Mouse (Mus musculus): Measurements from ENCODE around the gene Slc38a6. TPM values are rescaled to one million over a fixed set of nuclear protein-coding genes. Genes with fewer than 3 reads are reported as not detected.

The Slc38a6 gene
- polyA plus RNA-seq, 1 experiment from 2014 or later = 4.9 TPM

DNA sequence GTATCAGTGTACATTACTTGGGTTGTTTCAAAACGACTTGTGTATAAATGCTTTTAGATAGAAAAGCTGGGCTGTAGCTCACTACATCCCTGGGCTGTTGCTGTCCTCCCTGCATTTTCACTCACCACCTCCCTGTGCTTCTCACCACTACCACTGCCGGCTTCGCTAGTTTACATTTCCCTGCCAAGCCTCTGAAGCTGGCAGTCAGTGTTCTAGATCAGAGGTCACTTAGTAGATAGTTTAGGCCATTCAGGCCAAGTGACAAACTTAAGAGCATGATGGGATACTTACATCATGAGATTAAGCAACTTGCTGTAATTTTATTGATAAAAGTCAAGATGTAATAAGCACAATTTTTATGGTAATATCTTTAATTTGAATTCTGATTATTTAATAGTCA, 11.7 kb upstream of the Slc38a6 start:
- WGBS = 83% methylated on average over 3 of the region's 3 CpGs
- Histone ChIP-seq H3K4me1 (replicated peaks) (no peaks in the 10 kb centered on the region), H3K27ac (no peak overlapping the region), H3K4me2 (no peak overlapping the region), H3K27me3 (no peaks in the 10 kb centered on the region), H3K9ac (no peak overlapping the region), H3K9me3 (replicated peaks) (no peaks in the 10 kb centered on the region), H3K36me3 (peaks cover 41% of the 10 kb centered on the region), H3K4me3 (no peak overlapping the region)
- ATAC-seq (replicated peaks; ENCODE audit: insufficient number of reproducible peaks, insufficient read depth, low FRiP score, low read depth) = no peak

DNA sequence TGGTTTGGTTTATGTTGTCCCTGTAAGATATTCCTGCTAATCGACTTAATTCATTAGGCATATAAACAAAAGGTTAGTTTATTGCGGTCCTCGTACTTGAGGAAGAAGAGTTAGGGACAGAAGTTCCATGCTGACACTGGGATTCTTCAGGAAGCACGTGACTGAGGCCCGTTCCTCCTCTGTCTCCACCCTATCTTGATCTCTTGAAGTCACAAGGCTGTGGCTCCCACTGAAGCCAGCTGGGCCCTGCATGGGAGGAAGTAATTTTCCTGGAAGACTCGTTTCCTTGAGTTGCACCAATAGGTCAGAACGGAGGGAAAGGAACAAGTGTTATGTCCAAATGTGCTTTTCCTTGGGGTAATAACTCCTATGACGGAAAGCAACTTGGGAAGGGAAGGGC, 1.0 kb downstream of the Slc38a6 start:
- no peak overlapping the region for H3K9ac ChIP-seq
- H3K36me3 ChIP-seq = 0 out of 2 replicates have a peak, but pooled peaks cover 3% of the 10 kb centered on the region
- 57% methylated on average over 8 of the region's 8 CpGs for WGBS
- H3K4me1 ChIP-seq (replicated peaks) = peaks cover 34% of the 10 kb centered on the region
- ATAC-seq (replicated peaks; ENCODE audit: insufficient number of reproducible peaks, insufficient read depth, low FRiP score, low read depth) = no peak
- H3K4me3 ChIP-seq = peak overlapping the region; percentile 74
- H3K27me3 ChIP-seq = no peaks in the 10 kb centered on the region
- H3K27ac ChIP-seq = no peak overlapping the region
- H3K4me2 ChIP-seq = peak overlapping the region; percentile 77
- H3K9me3 ChIP-seq (replicated peaks) = no peaks in the 10 kb centered on the region

GRCm38 (mm10) chr12:73288626-73289025, 2.0 kb downstream of the Slc38a6 start:
- Histone ChIP-seq H3K9me3 (replicated peaks) (no peaks in the 10 kb centered on the region), H3K36me3 (0 out of 2 replicates have a peak, but pooled peaks cover 7% of the 10 kb centered on the region)
- ATAC-seq (replicated peaks; ENCODE audit: insufficient number of reproducible peaks, insufficient read depth, low FRiP score, low read depth) = no peak

DNA sequence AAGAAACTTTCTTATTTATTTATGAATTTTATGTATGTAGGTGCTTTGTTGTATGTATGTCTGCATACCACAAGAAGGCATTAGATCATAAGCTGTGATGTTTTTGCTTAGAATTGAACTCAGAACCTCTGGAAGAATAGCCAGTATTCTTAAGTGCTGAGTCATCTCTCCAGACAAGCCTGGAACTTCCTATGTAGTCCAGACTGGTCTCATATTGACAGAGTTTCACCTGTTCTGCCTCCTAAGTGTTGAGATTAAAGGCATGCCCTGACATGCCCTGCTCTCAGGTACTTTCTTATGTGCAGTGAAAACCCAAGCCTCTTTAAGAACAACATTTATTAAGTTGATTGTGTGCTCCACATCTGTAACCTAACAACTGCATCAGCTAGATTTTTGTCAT, 8.3 kb downstream of the Slc38a6 start:
- no peak overlapping the region for H3K27ac ChIP-seq
- H3K9me3 ChIP-seq (replicated peaks) = no peaks in the 10 kb centered on the region
- no peak overlapping the region for H3K4me3 ChIP-seq

More at GRCm38 (mm10) chr12:73288626-73289025, 2.0 kb downstream of the Slc38a6 start:
- Histone ChIP-seq H3K9ac (no peak overlapping the region), H3K4me1 (replicated peaks) (peaks cover 34% of the 10 kb centered on the region), H3K4me2 (no peak overlapping the region), H3K27ac (no peak overlapping the region), H3K4me3 (no peak overlapping the region), H3K27me3 (no peaks in the 10 kb centered on the region)
- WGBS = 76% methylated on average over 3 of the region's 3 CpGs

DNA sequence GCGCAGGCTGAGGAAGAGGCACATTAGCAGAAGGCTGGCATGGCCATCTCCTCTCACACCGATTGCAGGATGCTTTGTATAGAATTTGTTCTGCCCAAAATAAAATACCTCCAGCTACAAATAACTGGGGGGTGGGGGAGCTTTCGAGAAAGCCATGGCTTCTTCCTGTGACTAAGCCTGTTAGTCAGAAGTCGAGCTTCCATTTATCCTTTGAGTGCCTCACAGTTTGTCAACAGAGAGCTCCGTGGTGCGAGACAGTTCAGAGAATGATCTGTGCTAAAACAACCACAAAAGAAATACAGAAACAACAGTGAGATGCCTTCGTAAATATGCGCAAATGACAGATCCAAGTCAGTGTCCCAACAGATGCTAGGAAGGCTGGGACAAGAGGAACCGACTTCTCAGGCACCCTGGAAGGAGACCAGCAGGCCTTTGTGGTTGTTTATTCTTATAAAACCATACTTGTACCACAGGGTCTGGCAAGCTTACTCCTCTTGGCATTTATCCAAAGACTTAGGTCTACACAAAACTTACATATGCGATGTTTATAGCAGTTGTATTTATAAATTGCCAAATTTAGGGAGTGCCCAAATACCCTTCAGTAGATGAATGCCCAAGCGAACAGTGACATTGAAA, 9.0 kb downstream of the Slc38a6 start:
- 80% methylated on average over 11 of the region's 11 CpGs for WGBS
- Histone ChIP-seq H3K4me1 (replicated peaks) (no peaks in the 10 kb centered on the region), H3K9ac (no peak overlapping the region), H3K36me3 (0 out of 2 replicates have a peak, but pooled peaks cover 7% of the 10 kb centered on the region), H3K27me3 (no peaks in the 10 kb centered on the region), H3K4me2 (no peak overlapping the region), H3K9me3 (replicated peaks) (no peaks in the 10 kb centered on the region), H3K27ac (no peak overlapping the region), H3K4me3 (no peak overlapping the region)
- ATAC-seq (replicated peaks; ENCODE audit: insufficient number of reproducible peaks, insufficient read depth, low FRiP score, low read depth) = no peak

More for the DNA sequence above, 8.3 kb downstream of the Slc38a6 start:
- Histone ChIP-seq H3K4me1 (replicated peaks) (no peaks in the 10 kb centered on the region), H3K4me2 (no peak overlapping the region), H3K9ac (no peak overlapping the region), H3K27me3 (no peaks in the 10 kb centered on the region), H3K36me3 (0 out of 2 replicates have a peak, but pooled peaks cover 7% of the 10 kb centered on the region)
- no peak for ATAC-seq (replicated peaks; ENCODE audit: insufficient number of reproducible peaks, insufficient read depth, low FRiP score, low read depth)

- Histone ChIP-seq H3K4me3 (no peak overlapping the region), H3K9ac (no peak overlapping the region), H3K4me1 (replicated peaks) (no peaks in the 10 kb centered on the region), H3K27ac (no peak overlapping the region), H3K27me3 (no peaks in the 10 kb centered on the region), H3K9me3 (replicated peaks) (no peaks in the 10 kb centered on the region), H3K4me2 (no peak overlapping the region), H3K36me3 (no peaks in the 10 kb centered on the region)
- no peak for ATAC-seq (replicated peaks; ENCODE audit: insufficient number of reproducible peaks, insufficient read depth, low FRiP score, low read depth)
- WGBS = 94% methylated on average over 5 of the region's 5 CpGs
These were observed 12.0 kb downstream of the Slc38a6 start for GRCm38 (mm10) chr12:73298621-73299020.

GRCm38 (mm10) chr12:73300531-73300930, 14.0 kb downstream of the Slc38a6 start:
- Histone ChIP-seq H3K36me3 (no peaks in the 10 kb centered on the region), H3K9me3 (replicated peaks) (no peaks in the 10 kb centered on the region), H3K4me1 (replicated peaks) (no peaks in the 10 kb centered on the region), H3K9ac (no peak overlapping the region), H3K4me3 (no peak overlapping the region), H3K27me3 (no peaks in the 10 kb centered on the region), H3K27ac (no peak overlapping the region), H3K4me2 (no peak overlapping the region)
- ATAC-seq (replicated peaks; ENCODE audit: insufficient number of reproducible peaks, insufficient read depth, low FRiP score, low read depth) = no peak
- 79% methylated on average over 2 of the region's 2 CpGs for WGBS

GRCm38 (mm10) chr12:73304636-73305035, 18.1 kb downstream of the Slc38a6 start:
- no peaks in the 10 kb centered on the region for H3K36me3 ChIP-seq
- no peaks in the 10 kb centered on the region for H3K9me3 ChIP-seq (replicated peaks)
- no peak overlapping the region for H3K4me2 ChIP-seq
- ATAC-seq (replicated peaks; ENCODE audit: insufficient number of reproducible peaks, insufficient read depth, low FRiP score, low read depth) = no peak
- no peaks in the 10 kb centered on the region for H3K4me1 ChIP-seq (replicated peaks)
- H3K9ac ChIP-seq = no peak overlapping the region
- no peaks in the 10 kb centered on the region for H3K27me3 ChIP-seq
- 72% methylated on average over 4 of the region's 4 CpGs for WGBS
- no peak overlapping the region for H3K4me3 ChIP-seq
- H3K27ac ChIP-seq = no peak overlapping the region

DNA sequence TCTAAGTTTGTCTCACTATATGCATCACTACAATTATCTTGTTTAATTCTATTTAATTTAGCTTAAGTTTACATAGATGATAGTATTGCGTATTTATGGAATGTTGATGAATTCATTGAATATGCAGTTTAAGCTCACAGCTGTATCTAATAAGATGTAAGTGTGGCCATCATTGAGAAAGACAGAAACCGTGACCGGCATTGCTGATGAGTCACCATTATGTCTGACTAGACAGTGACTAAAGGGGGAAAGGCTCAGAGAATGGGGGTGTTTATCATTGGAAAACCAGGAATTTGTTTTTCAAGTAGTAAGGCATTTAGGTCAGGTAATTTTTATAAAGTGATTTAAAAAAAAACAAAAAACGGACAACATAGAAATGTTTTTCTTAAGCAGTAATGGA, 21.2 kb downstream of the Slc38a6 start:
- no peak for ATAC-seq (replicated peaks; ENCODE audit: insufficient number of reproducible peaks, insufficient read depth, low FRiP score, low read depth)
- no peak overlapping the region for H3K4me2 ChIP-seq
- no peaks in the 10 kb centered on the region for H3K9me3 ChIP-seq (replicated peaks)
- no peak overlapping the region for H3K27ac ChIP-seq
- 90% methylated on average over 4 of the region's 4 CpGs for WGBS
- H3K4me1 ChIP-seq (replicated peaks) = no peaks in the 10 kb centered on the region
- no peaks in the 10 kb centered on the region for H3K36me3 ChIP-seq
- H3K9ac ChIP-seq = no peak overlapping the region
- H3K27me3 ChIP-seq = no peaks in the 10 kb centered on the region
- no peak overlapping the region for H3K4me3 ChIP-seq

- no peaks in the 10 kb centered on the region for H3K9me3 ChIP-seq (replicated peaks)
- 69% methylated on average over 2 of the region's 2 CpGs for WGBS
- H3K4me3 ChIP-seq = no peak overlapping the region
These were observed 22.1 kb downstream of the Slc38a6 start for GRCm38 (mm10) chr12:73308711-73309110.

GRCm38 (mm10) chr12:73317706-73318686, 31.4 kb downstream of the Slc38a6 start:
- no peak overlapping the region for H3K4me3 ChIP-seq
- H3K36me3 ChIP-seq = peaks cover 3% of the 10 kb centered on the region; the same call in 1 of the 2 replicates
- 81% methylated on average over 7 of the region's 7 CpGs for WGBS
- H3K27me3 ChIP-seq = no peaks in the 10 kb centered on the region
- no peaks in the 10 kb centered on the region for H3K9me3 ChIP-seq (replicated peaks)
- ATAC-seq (replicated peaks; ENCODE audit: insufficient number of reproducible peaks, insufficient read depth, low FRiP score, low read depth) = no peak
- no peak overlapping the region for H3K9ac ChIP-seq
- H3K4me1 ChIP-seq (replicated peaks) = no peaks in the 10 kb centered on the region
- H3K27ac ChIP-seq = no peak overlapping the region
- H3K4me2 ChIP-seq = no peak overlapping the region

More at GRCm38 (mm10) chr12:73308711-73309110, 22.1 kb downstream of the Slc38a6 start:
- Histone ChIP-seq H3K27me3 (no peaks in the 10 kb centered on the region), H3K4me1 (replicated peaks) (no peaks in the 10 kb centered on the region), H3K4me2 (no peak overlapping the region), H3K36me3 (no peaks in the 10 kb centered on the region), H3K27ac (no peak overlapping the region), H3K9ac (no peak overlapping the region)
- ATAC-seq (replicated peaks; ENCODE audit: insufficient number of reproducible peaks, insufficient read depth, low FRiP score, low read depth) = no peak
